Mouse (Mus musculus) ES-E14 (cell line): ENCODE results near the gene Pip5k1a.

ENCODE experiments used
- CHD2 ChIP-seq: IDR thresholded peaks from 2 replicates; pipeline ENCODE4 v1.6.1; 2014; ENCODE audit warnings: mild to moderate bottlenecking, low read depth, low read length, inconsistent platforms
- HCFC1 ChIP-seq: IDR thresholded peaks from 2 replicates; pipeline ENCODE4 v1.6.1; 2012; ENCODE audit warnings: low read length, inconsistent platforms, borderline replicate concordance; ENCODE audit not compliant: insufficient read depth
- MAFK ChIP-seq: IDR thresholded peaks from 2 replicates; pipeline ENCODE4 v1.6.1; 2014; ENCODE audit warnings: mild to moderate bottlenecking, low read depth, low read length, inconsistent platforms; ENCODE audit not compliant: insufficient read depth
- ZC3H11A ChIP-seq: IDR thresholded peaks from 2 replicates; pipeline ENCODE4 v1.6.1; 2012; ENCODE audit warnings: low read depth, mild to moderate bottlenecking, inconsistent platforms, low read length, borderline replicate concordance
- ZNF384 ChIP-seq: IDR thresholded peaks from 2 replicates; pipeline ENCODE4 v1.6.1; 2012; ENCODE audit warnings: low read depth, low read length, inconsistent platforms

DNA sequence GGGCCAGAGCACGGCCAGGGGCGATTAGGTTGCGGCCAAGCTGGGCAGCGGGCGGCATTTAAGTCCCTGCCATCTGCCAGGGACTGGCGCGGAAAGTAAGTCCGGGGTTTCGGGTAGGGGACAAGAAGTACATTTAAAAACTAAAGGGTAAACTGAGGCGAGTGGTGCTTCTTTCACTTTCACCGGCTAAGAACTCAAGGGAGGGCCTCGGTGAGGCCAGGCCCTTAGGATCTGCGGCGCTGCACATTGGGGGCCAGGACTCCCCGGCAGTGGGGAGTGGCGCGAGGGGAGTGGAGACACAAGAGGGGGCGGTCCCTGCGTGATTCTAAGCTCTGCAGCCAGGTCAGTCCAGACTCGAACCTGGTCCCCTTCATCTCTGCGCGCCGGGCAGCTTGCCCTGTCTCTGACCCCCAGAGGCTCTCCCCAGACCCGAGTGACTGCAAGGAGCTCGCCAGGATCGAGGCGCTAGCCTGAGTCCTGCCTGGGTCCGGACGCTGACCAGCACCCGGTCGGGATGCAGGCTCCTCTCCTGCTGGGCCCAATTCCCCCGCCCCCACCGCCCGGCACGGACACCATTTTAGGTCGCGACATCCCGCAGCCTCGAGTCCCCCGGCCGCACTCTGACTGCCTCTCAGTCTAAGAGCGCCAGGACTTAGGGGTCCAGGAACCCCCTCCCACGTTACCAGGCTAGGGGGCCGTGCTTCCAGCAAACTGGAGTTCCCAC is 92.1 kb downstream of the Pip5k1a start:
- TF ChIP-seq ZNF384: no peak
- no peak for TF ChIP-seq MAFK
- no peak for TF ChIP-seq HCFC1
- no peak for TF ChIP-seq ZC3H11A
- no peak for TF ChIP-seq CHD2
